Mouse (Mus musculus): ENCODE data around the gene Phldb1.
"Not testable (repeated sequence)": the region's sequence is repeated elsewhere in the genome, so short reads cannot be mapped to it uniquely, and the experiment has no call there.

Gene Phldb1

GRCm38 (mm10) chr9:44734524-44735494 lies at the start of gene Phldb1:
Gene Phldb1, minus strand, starts transcription at chr9:44735198.
- in situ Hi-C loops (cut with MboI) = no loop called here

- in situ Hi-C loops (cut with MboI) = no loop called here
Measured at GRCm38 (mm10) chr9:44772750-44773651, 38.0 kb upstream of the Phldb1 start.

GRCm38 (mm10) chr9:44772392-44772749 lies 37.4 kb upstream of the Phldb1 start:
- in situ Hi-C loops (cut with MboI) = no loop called here

GRCm38 (mm10) chr9:44771376-44771775 lies 36.4 kb upstream of the Phldb1 start:
- in situ Hi-C loops (cut with MboI) = no loop called here

- in situ Hi-C loops (cut with MboI) = not testable (repeated sequence)
Measured at GRCm38 (mm10) chr9:44768029-44768394, 33.0 kb upstream of the Phldb1 start.

- in situ Hi-C loops (cut with MboI) = no loop called here
Measured at GRCm38 (mm10) chr9:44767101-44768028, 32.4 kb upstream of the Phldb1 start, which contains the start of the genes Arcn1 and Ift46. Gene Arcn1, minus strand, starts transcription at chr9:44767845. Gene Ift46, plus strand, starts transcription at chr9:44767908.

- in situ Hi-C loops (cut with MboI) = no loop called here
Measured at GRCm38 (mm10) chr9:44760873-44761272, 25.9 kb upstream of the Phldb1 start.

- in situ Hi-C loops (cut with MboI) = no loop called here
Measured at GRCm38 (mm10) chr9:44748473-44748872, 13.5 kb upstream of the Phldb1 start.

GRCm38 (mm10) chr9:44747341-44747740 lies 12.3 kb upstream of the Phldb1 start:
- in situ Hi-C loops (cut with MboI) = no loop called here

GRCm38 (mm10) chr9:44746666-44747065 lies 11.7 kb upstream of the Phldb1 start:
- in situ Hi-C loops (cut with MboI) = no loop called here

- in situ Hi-C loops (cut with MboI) = no loop called here
Measured at GRCm38 (mm10) chr9:44745371-44745770, 10.4 kb upstream of the Phldb1 start.

GRCm38 (mm10) chr9:44740663-44741192 lies 5.7 kb upstream of the Phldb1 start:
- in situ Hi-C loops (cut with MboI) = no loop called here

GRCm38 (mm10) chr9:44737240-44737949 lies 2.4 kb upstream of the Phldb1 start:
- in situ Hi-C loops (cut with MboI) = no loop called here

GRCm38 (mm10) chr9:44736301-44736700 lies 1.3 kb upstream of the Phldb1 start:
- in situ Hi-C loops (cut with MboI) = no loop called here

- in situ Hi-C loops (cut with MboI) = no loop called here
Measured at GRCm38 (mm10) chr9:44735886-44736285, 888 bp upstream of the Phldb1 start.

- in situ Hi-C loops (cut with MboI) = no loop called here
Measured at GRCm38 (mm10) chr9:44733671-44734523, 1.1 kb downstream of the Phldb1 start.

- in situ Hi-C loops (cut with MboI) = no loop called here
Measured at GRCm38 (mm10) chr9:44732921-44733530, 2.0 kb downstream of the Phldb1 start.

GRCm38 (mm10) chr9:44732130-44732549 lies 2.9 kb downstream of the Phldb1 start:
- in situ Hi-C loops (cut with MboI) = no loop called here

- in situ Hi-C loops (cut with MboI) = no loop called here
Measured at GRCm38 (mm10) chr9:44727441-44727840, 7.6 kb downstream of the Phldb1 start.

Data from mature B cell (primary cell).